Mouse (Mus musculus): ENCODE measurements around the gene Kcnj11.

DNA sequence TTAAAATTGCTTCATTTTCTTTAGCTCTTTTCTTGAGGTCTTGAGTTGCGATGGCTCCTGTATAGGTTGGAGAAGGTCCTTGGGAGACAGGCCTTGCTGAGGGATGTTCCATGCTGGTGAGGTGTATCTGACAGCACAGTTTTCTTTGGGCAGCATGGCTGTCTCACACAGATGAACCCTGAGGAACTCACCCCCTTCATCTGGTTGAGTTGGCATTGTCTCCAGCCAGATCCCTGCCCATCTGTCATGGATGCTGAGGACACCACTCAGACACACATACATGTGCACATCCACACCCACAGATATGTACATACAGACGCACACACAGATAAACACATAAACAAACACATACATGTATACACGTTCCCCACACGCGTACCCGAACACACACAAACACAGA is 37.3 kb downstream of the Kcnj11 start:
- no peak for TF ChIP-seq CTCF (conservative IDR thresholded peaks at IDR 0.05; ENCODE audit: low read length)
- TF ChIP-seq POU5F1 (IDR thresholded peaks at IDR 0.05; ENCODE audit: borderline replicate concordance, low read length), result no peak
- no peak for TF ChIP-seq NANOG (IDR thresholded peaks at IDR 0.05; ENCODE audit: borderline replicate concordance, low read length)
